In the genomic region with DNA sequence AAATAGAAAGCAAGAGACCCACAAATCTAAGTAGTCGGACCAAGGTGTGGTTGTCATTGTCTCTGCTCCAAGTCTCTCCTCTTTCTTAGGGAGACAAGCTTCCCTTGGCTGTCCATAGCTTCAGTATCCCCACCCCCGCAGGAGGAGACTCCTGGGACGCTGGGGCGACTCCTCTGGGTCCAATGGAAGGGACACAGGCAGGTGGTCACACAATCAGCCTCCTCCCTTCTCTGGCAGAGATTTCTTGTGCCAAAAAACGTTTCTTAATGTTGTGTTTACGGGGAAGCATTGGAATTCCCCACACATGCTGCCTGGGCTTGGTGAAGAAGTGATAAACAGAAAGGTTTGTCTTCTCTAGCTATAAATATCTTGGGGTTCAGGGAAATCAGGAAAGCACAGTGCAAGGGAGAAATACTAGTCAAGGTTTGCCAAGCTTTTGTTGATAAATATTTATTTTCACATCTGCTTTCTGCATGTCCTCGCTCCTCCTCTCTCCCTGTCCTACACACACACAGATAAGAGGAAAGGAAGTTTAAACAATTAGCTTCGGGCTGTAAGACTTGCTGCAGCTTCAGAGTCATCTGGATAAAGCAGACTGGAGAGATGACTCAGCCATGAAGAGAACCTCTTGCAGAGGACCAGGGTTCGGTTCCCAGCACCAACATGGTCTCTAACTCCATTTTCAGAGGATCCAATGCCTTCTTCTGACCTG, we compare ENCODE assay signal across 8 mouse cellular contexts. TPM values are rescaled to one million over a fixed set of nuclear protein-coding genes. Genes with fewer than 3 reads are reported as not detected.
DNase-seq lines count a peak whose midpoint lies in the region; ATAC-seq and TF ChIP-seq lines count a peak whose summit lies in the region.

No protein-coding gene starts in this region.

- DNase-seq in left cerebral cortex, adult 2 months (ENCODE audit: extremely low spot score in 1 of 2, low spot score in 2 of 2), result no peak
- no peak for DNase-seq in left cerebral cortex, postnatal 14 days (ENCODE audit: low spot score in 2 of 2)
- no peak for DNase-seq in heart, embryonic 10.5 days (ENCODE audit: low spot score)
- DNase-seq in kidney, adult 9 months, result peak; percentile 30
- DNase-seq in urinary bladder, postnatal 14 days (ENCODE audit: low spot score), result no peak
- DNase-seq in yolk sac, embryonic 10.5 days (ENCODE audit: low spot score), result no peak
- DNase-seq in left cerebral cortex, postnatal 25 days (ENCODE audit: low spot score in 2 of 2), result no peak

- no peak overlapping the region for H3K9ac ChIP-seq in midbrain, embryonic 12.5 days (replicated peaks)

- 31% methylated on average over 9 of the region's 9 CpGs for WGBS in heart, embryonic 10.5 days
- WGBS in midbrain, embryonic 12.5 days, result 47% methylated on average over 9 of the region's 9 CpGs

- ATAC-seq in midbrain, embryonic 12.5 days (ENCODE audit: low FRiP score, low read depth), result 0 out of 2 replicates have a peak, but pooled peaks have one; percentile 10

- H3K4me2 ChIP-seq in midbrain, embryonic 12.5 days (replicated peaks), result peak overlapping the region; percentile 40

- peak overlapping the region; percentile 24; the same call in 1 of the 2 replicates for H3K27ac ChIP-seq in left cerebral cortex, adult 2 months
- peak overlapping the region; percentile 73; the same call in 1 of the 2 replicates for H3K27ac ChIP-seq in heart, embryonic 10.5 days
- H3K27ac ChIP-seq in midbrain, embryonic 12.5 days (replicated peaks), result no peak overlapping the region

- H3K36me3 ChIP-seq in heart, embryonic 10.5 days, result no peaks in the 10 kb centered on the region
- H3K36me3 ChIP-seq in midbrain, embryonic 12.5 days, result no peaks in the 10 kb centered on the region

- no peak overlapping the region; the same call in 1 of the 2 replicates for H3K4me3 ChIP-seq in left cerebral cortex, adult 2 months
- H3K4me3 ChIP-seq in heart, embryonic 10.5 days, result peak overlapping the region; percentile 48
- no peak overlapping the region for H3K4me3 ChIP-seq in midbrain, embryonic 12.5 days

- TF ChIP-seq CTCF in left cerebral cortex, adult 2 months (IDR thresholded peaks at IDR 0.05), result no peak

- no peaks in the 10 kb centered on the region for H3K27me3 ChIP-seq in heart, embryonic 10.5 days (ENCODE audit: insufficient read depth, poor library complexity, severe bottlenecking)
- peaks cover 22% of the 10 kb centered on the region for H3K27me3 ChIP-seq in midbrain, embryonic 12.5 days

- intact Hi-C loops in left cerebral cortex, adult 2 months (cut with DNase I), result no loop called here
- intact Hi-C loops in left cerebral cortex, postnatal 14 days (cut with DNase I), result no loop called here
- intact Hi-C loops in left cerebral cortex, postnatal 25 days (cut with DNase I), result no loop called here

- peaks cover 15% of the 10 kb centered on the region for H3K4me1 ChIP-seq in heart, embryonic 10.5 days
- peaks cover 14% of the 10 kb centered on the region for H3K4me1 ChIP-seq in midbrain, embryonic 12.5 days

- H3K9me3 ChIP-seq in heart, embryonic 10.5 days, result 0 out of 2 replicates have a peak, but pooled peaks cover 3% of the 10 kb centered on the region
- H3K9me3 ChIP-seq in midbrain, embryonic 12.5 days, result no peaks in the 10 kb centered on the region

RNA-seq across cellular contexts. Expression of gene Gm5148, which starts 34.5 kb away (rescaled TPM):
- 1 to 10 TPM; 3.5 to 3.7 TPM for total RNA-seq in left cerebral cortex, adult 2 months (2021)
- total RNA-seq in left cerebral cortex, postnatal 14 days (2021), result 1 to 10 TPM; 2.1 to 2.6 TPM
- polyA plus RNA-seq in heart, embryonic 10.5 days (2016; fragmentation: Nextera tagmentation; extraction: Ambion mirVana), result 2.0 and 2.5 TPM in 2 replicates
- 2.5 and 3.3 TPM in 2 replicates for polyA plus RNA-seq in midbrain, embryonic 12.5 days (2016; fragmentation: Nextera tagmentation; extraction: Ambion mirVana)
- total RNA-seq in left cerebral cortex, postnatal 25 days (2021), result 1 to 10 TPM; 3.3 to 3.4 TPM
